Mouse (Mus musculus): ENCODE measurements at regions not wholly inside any gene's neighbourhood (a gene's known extent, or its start where the extent isn't known, plus 50 kb on each side); places are given as distances from the start of the nearest gene placed in this dataset.

DNA sequence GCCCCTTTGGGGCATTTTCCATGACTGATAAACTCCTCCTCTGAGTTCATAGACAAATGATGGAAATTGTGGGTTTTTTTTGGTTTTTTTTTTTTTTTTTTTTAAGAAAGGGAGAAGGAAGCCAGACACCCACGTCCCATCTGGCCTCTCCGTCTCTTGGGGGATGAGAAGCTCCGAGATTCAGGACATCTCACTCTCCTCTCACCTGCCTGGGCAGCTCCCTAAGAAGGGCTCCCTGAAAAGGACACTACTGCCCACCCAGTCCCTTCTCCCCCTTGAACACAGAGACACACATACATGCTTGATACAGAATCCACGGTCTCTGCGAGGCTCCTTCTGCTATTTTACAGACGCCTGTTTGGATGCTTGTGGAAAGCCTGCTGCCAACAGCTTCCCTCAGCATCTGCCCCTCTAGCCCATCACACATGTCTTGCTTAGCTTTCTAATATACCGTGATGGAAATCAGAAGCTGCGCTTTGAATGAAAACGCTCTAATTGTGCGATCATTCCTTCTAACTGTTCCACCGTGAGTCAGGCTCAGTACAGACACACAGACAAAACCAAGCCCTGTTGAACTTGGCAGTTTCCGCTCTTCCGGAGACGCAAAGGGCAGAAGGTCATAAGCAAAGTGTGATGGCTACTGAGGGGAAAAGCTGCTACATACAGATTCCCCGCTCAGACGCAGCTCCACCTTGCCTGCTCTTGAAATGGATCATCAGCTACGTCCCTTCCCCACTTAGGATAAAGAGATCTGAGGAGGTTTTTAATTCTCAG, 77.3 kb upstream of the Pmfbp1 start:
- no peak for DNase-seq

DNA sequence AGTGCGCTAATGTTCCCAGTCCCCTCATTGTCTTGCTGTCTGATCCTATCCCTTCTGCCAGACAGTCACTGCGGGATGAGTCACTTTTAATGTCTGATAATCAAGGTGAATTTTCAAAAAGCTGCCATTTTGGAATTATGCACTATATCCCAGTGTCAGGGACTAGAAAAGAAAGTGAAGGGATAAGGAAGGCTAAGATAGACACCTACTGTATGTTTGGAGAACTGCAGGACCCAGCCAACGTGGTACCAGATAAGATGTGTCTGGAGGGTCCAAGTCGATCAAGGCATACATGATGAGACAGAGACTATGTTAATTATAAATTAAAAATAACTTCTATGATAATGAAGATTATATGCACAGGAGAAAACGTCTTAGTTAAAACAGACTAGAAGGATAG, 76.6 kb upstream of the Pmfbp1 start:
- peak; percentile 76 for DNase-seq

DNA sequence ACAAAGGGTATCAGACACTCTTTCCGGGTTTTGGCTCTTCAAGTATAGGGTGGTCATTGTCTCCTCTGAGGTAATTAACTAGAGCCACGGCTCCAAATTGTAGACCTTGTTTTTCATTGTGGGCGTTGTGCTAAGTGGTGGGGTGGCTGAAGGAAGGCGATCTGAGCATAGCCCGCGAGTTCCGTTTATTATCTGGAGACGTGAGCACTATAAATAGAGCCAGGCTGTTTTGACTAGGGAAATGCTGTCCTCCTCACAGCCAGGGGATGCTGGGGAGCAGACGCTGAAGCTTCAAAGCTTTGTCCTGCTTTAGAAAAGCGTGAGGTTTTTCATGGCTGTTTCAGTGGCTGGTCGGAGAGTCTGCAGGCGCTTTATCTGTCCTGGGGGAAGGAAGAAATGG, 75.9 kb upstream of the Pmfbp1 start:
- DNase-seq: no peak

DNA sequence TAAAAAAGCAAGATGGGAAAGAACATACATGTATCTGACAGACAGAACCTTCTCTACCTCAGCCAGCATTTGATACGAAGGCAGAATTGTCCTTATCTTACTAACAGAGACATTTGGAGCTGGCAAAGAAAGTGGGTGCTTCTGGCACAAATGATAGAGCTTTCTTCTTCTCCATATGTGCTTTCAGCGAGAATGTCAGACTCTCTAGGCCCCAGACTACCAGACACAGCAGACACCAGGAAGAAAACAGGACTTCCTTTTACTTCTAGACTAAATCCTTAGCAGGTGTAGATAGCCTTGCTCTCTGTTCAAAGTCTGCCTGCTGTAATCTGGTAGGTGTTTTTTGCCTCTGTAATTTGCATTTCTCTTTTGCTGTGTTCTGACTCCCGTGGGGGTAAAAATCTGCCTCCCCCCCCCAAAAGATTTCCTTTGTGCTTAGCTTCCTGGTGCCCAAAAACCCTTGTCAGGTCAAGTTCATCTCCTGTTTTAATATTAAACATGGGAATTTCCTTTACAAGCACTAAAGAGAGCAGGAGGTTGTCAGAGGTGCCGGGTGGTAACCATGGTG, 74.7 kb upstream of the Pmfbp1 start:
- DNase-seq: no peak

DNA sequence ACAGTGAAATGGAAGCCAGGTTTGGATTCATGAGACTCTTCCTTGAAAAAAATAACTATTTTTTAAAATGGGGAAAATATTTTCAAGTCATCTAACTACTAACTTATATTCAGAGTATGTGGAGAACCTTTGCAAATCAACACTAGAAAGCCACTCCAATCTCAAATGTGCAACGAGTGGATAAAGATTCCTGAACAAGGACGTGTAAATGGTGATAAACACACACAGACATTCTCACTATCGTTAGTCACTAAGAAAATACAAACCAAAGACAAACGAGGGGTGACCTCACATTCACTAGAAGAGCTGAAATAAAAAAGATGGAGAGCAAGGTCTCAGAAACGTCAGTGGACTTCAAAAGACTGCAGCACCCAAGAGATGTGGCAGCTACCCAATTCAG, 69.8 kb upstream of the Pmfbp1 start:
- no peak for DNase-seq

DNA sequence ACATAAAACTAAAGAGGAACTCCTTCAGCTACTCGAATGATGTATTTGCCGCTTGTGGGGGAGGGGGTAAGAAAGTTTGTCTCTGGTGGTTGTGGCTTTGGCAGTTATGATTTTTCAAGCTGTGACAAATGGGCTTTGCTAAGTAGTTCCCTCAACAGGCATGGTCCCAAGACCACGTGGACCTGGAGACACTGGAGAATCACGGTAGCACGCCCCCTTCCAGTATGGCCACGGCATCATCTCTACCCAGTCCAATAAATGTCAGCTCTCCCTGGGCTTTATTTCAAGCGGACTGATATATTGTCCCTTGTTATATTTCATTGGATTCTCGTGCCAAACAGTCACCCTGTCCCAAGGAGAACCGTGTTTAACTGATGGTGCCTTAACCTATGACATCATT, 65.3 kb upstream of the Pmfbp1 start:
- DNase-seq: no peak

DNA sequence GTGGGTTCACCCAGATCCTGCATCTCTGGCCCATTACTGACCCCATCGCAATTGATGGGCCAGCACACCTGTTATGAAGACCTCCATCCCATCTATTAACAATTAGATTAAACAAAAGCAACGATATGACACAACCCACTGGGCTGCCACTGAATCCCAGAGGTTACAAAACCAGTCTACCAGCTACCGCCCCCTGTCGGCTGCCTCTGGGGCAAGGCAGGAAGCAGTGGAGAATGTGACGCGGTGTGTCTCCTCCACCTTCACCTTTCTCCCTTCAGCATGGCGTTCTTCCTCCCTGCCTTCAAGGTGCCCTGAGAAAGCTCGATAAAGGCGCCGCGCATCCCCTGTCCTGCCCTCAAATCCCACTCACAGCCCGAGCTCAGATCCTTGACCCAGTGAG, 59.3 kb upstream of the Pmfbp1 start:
- no peak for DNase-seq

DNA sequence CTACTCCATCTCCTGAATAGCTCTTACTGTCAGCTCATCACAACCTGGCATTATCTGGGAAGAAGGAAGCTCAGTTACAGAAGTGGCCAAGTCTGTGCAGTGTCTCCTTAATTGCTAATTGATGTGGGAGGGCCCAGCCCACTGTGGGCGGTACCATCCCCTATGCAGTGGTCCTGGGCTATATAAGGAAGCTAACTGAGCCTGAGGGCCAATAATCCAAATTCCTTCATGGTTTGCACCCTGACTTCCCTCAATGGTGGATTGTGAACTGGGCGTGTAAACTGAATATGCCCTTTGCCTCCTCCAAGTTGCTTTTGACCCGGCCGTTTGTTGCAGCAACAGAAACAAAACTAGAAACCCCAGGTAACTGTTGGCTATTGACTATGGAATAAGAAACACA, 57.8 kb upstream of the Pmfbp1 start:
- no peak for DNase-seq

DNA sequence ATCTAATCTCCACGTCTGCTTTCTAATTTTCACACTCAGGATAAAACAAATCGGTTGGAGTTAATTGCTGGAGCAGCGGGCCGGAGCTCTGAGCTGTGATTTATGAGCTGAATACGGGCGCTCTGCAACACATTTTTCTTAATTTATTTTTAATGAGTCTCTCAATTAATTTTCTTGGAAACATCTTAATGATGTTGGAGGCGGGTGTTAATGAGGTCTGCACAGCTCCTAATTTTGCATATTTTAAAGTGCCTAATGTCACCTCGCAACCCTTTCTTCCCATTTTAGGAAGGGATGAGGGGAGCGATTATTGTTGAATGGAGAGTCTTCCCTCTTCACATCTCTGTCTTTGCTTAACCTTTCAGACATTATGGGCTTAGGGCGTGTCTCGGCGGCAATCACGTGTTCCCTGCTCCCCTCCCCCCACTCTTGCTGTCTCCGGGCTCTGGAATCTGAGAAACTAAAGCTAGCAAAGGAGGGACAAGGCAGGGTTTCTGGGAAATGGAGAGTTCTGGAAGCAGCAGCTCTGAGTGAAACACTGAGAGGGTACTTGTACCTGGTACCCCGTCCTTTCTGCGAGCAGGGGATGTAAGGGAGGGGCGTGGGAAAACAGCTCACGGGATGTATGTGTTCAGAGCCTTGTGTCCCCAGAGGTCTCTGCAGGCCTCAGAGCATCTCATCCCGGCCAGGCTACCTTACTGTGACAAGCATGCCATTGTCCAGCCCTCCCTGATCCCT, 56.8 kb upstream of the Pmfbp1 start:
- DNase-seq: peak; percentile 79

DNA sequence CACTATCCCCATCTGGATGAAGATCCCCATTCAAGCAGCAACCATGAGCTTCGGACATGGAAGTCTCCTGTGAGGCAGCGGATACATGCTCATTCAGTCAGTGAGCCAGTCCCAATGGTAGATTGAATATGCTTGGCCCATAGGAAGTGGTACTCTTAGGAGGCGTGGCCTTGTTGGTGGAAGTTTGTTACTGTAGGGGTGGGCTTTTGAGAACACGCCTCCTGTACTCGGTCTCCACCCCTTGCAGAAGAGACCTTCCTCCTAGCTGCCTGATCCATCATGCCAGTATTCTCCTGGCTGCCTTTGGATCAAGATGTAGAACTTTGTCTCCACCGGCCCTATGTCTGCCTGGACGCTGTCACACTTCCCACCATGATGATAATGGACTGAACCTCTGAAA, 55.3 kb upstream of the Pmfbp1 start:
- DNase-seq: no peak
